Mouse (Mus musculus) heart, embryonic 11.5 days (tissue): ENCODE measurements around the gene Trim72. TPM values are rescaled to one million over a fixed set of nuclear protein-coding genes. Genes with fewer than 3 reads are reported as not detected.

Source experiments
- ATAC-seq: fragments of 200-750 bp; cut with Nextera tagmentation; replicated peaks from 2 replicates; pipeline ENCODE4 v1.8.0; 2017; ENCODE audit warnings: moderate library complexity; ENCODE audit not compliant: insufficient number of reproducible peaks, low FRiP score, low TSS enrichment
- H3K27ac ChIP-seq: fragments of 300-500 bp; sonication (generic); 2 replicates; pipeline ENCODE4 v1.5.1; 2014; ENCODE audit warnings: mild to moderate bottlenecking, low read depth, low read length
- H3K27me3 ChIP-seq: fragments of 300-500 bp; sonication (generic); 2 replicates; pipeline ENCODE4 v1.6.1; 2014; ENCODE audit warnings: mild to moderate bottlenecking, low read length, mixed read lengths; ENCODE audit not compliant: control insufficient read depth, insufficient read depth
- H3K36me3 ChIP-seq: fragments of 300-500 bp; sonication (generic); 2 replicates; pipeline ENCODE4 v1.6.1; 2014; ENCODE audit warnings: mild to moderate bottlenecking, low read length, moderate library complexity, mixed read lengths; ENCODE audit not compliant: control insufficient read depth, insufficient read depth
- H3K4me1 ChIP-seq: fragments of 300-500 bp; sonication (generic); 2 replicates; pipeline ENCODE4 v1.6.1; 2014; ENCODE audit warnings: low read length; ENCODE audit not compliant: control insufficient read depth, insufficient read depth
- H3K4me2 ChIP-seq: fragments of 300-500 bp; sonication (generic); 2 replicates; pipeline ENCODE4 v1.6.1; 2014; ENCODE audit warnings: mild to moderate bottlenecking, moderate library complexity
- H3K4me3 ChIP-seq: fragments of 300-500 bp; sonication (generic); 2 replicates; pipeline ENCODE4 v1.5.1; 2014; ENCODE audit warnings: low read depth, low read length
- H3K9ac ChIP-seq: fragments of 300-500 bp; sonication (generic); 2 replicates; pipeline ENCODE4 v1.6.1; 2014; ENCODE audit warnings: mild to moderate bottlenecking, low read depth, low read length, moderate library complexity
- H3K9me3 ChIP-seq: fragments of 300-500 bp; sonication (generic); replicated peaks from 2 replicates; pipeline ENCODE4 v1.6.1; 2016; ENCODE audit warnings: low read length; ENCODE audit not compliant: control insufficient read depth
- WGBS: fragments of 180-500 bp; shearing (Covaris S2); extraction: QIAGEN DNeasy Blood & Tissue Kit; methylation state at CpG from one replicate; pipeline ENCODE4 v1.1.7; 2014; ENCODE audit not compliant: insufficient replicate concordance; 5-methylcytosine and 5-hydroxymethylcytosine counted together
- polyA plus RNA-seq: library from polyadenylated mRNA; unstranded; fragments of >200 nt; fragmentation: Nextera tagmentation; extraction: Ambion mirVana; gene quantifications from 2 replicates; pipeline ENCODE4 v1.2.1, GENCODE M21; 2014

Trim72 gene
- polyA plus RNA-seq, 1 experiment from 2014 or later, result 0.69 TPM

DNA sequence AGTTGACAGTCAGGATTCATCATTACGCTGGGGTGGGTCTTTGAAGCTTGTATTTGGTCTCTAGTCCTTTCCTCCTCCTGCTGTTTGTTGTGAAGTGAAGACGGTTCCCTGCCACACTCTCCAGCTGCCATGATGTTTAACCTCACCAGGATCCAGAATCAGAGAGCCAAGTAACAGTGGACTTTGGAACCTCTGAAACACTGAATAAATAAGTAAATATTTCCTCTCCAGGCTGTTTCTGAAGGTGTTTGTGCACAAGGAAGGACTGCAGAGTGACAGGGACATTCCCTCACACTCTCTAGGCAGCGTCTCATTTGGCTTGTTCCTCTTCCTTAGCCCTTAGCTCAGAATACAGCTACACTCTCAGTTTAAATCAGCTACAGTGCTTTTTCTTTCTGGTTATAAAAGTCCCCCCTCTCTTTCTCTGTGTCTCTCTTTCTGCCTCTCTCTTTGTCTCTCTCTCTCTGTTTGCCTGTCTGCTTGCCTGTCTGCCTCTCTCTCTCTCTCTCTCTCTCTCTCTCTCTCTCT lies 53.2 kb downstream of the Trim72 start:
- Histone ChIP-seq H3K27me3 (no peaks in the 10 kb centered on the region), H3K9ac (no peak overlapping the region), H3K4me2 (no peak overlapping the region), H3K9me3 (no peaks in the 10 kb centered on the region), H3K27ac (no peak overlapping the region), H3K36me3 (no peaks in the 10 kb centered on the region), H3K4me1 (no peaks in the 10 kb centered on the region), H3K4me3 (no peak overlapping the region)
- WGBS, result 58% methylated on average over 3 of the region's 3 CpGs
- ATAC-seq, result no peak

DNA sequence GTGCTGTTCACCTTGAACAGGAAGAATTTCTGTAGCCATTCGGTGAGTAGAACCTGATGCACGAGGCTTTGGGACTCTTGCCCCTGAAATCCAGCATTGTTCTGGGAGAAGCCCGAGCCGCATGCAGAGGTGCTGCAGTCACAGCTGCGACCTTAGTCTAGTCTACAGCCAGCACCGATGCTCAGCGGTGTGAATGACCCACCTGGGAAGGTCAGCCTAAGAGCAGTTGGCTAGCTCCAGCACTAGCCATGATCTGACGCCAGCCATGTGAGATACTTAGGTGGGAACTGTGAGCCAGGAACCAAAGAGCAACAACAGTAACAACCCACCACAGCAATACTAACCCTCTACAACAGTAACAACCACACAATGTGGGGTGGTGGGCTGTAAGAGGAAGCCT lies 54.1 kb downstream of the Trim72 start:
- 64% methylated on average over 8 of the region's 8 CpGs for WGBS

DNA sequence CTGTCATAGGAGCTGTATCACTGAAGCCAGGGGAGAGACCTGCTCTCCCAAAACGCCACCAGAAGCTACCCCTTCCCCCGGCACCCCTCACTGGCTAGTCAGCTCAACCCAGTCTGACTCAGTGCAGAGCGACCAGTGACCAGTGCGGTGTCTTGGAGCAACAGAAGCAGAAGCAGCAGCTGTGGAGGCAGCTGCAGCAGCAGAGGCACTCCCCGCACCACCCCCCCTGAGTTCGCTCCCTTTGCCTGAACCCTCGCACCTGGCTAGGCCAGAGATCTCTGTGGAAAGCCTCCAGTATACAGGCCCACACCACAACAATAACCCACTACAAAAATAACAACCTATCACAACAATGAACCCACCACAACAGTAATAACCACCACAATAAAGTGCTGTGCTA lies 54.8 kb downstream of the Trim72 start:
- H3K27ac ChIP-seq, result no peak overlapping the region
- no peaks in the 10 kb centered on the region for H3K27me3 ChIP-seq
- no peaks in the 10 kb centered on the region for H3K4me1 ChIP-seq
- H3K4me3 ChIP-seq, result no peak overlapping the region
- 59% methylated on average over 7 of the region's 7 CpGs for WGBS
- no peak overlapping the region for H3K9ac ChIP-seq
- no peaks in the 10 kb centered on the region for H3K36me3 ChIP-seq
- H3K9me3 ChIP-seq, result no peaks in the 10 kb centered on the region
- H3K4me2 ChIP-seq, result no peak overlapping the region
- ATAC-seq, result no peak

More for the DNA sequence above, 54.1 kb downstream of the Trim72 start:
- ATAC-seq, result no peak
- Histone ChIP-seq H3K9me3 (no peaks in the 10 kb centered on the region), H3K27me3 (no peaks in the 10 kb centered on the region), H3K4me2 (no peak overlapping the region), H3K27ac (no peak overlapping the region), H3K9ac (no peak overlapping the region), H3K4me3 (no peak overlapping the region), H3K36me3 (no peaks in the 10 kb centered on the region), H3K4me1 (no peaks in the 10 kb centered on the region)

DNA sequence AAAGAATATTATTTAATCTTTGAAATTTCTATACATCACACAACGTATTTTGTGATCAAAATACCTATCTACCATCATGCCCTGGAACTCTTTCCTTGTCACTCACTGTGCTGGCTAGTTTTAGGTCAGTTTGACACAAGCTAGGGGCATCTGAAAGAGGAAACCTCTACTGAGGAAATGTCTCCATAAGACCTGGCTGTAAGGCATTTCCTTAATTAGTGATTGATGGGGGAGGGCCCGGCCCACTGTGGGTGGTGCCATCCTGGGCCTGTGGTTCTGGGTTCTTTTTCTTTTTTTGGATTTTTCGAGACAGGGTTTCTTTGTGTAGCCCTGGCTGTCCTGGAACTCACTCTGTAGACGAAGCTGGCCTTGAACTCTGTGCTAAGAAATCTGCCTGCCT lies 55.3 kb downstream of the Trim72 start:
- Histone ChIP-seq H3K4me3 (no peak overlapping the region), H3K9ac (no peak overlapping the region), H3K27me3 (no peaks in the 10 kb centered on the region), H3K36me3 (no peaks in the 10 kb centered on the region), H3K27ac (no peak overlapping the region), H3K4me1 (no peaks in the 10 kb centered on the region), H3K9me3 (no peaks in the 10 kb centered on the region), H3K4me2 (no peak overlapping the region)
- 67% methylated on average over 4 of the region's 4 CpGs for WGBS
- ATAC-seq, result no peak

Other genes starting within 250 kb of the Trim72 start
- 13.3 and 14.5 TPM in 2 replicates for gene Orai3, start 234.1 kb upstream of the Trim72 start, polyA plus RNA-seq
- 16.9 and 20.8 TPM in 2 replicates for gene Setd1a, start 227.3 kb upstream of the Trim72 start, polyA plus RNA-seq
- 0.46 TPM in 1 of 2 replicates, not detected in the other for gene Gm49388, start 218.3 kb upstream of the Trim72 start, polyA plus RNA-seq
- gene Hsd3b7, start 203.3 kb upstream of the Trim72 start, polyA plus RNA-seq, result 18.1 and 23.5 TPM in 2 replicates
- 20.5 and 22.8 TPM in 2 replicates for gene Stx4a, start 179.7 kb upstream of the Trim72 start, polyA plus RNA-seq
- 1.4 and 1.8 TPM in 2 replicates for gene Stx1b, start 179.4 kb upstream of the Trim72 start, polyA plus RNA-seq
- gene Zfp646, start 127.7 kb upstream of the Trim72 start, polyA plus RNA-seq, result 10.1 and 12.0 TPM in 2 replicates
- 10.1 and 11.5 TPM in 2 replicates for gene Zfp668, start 127.1 kb upstream of the Trim72 start, polyA plus RNA-seq
- 0.90 and 2.0 TPM in 2 replicates for gene Prss53, start 113.0 kb upstream of the Trim72 start, polyA plus RNA-seq
- gene Gm21974, start 108.5 kb upstream of the Trim72 start, polyA plus RNA-seq, result not detected in 2 replicates
- gene Vkorc1, start 108.3 kb upstream of the Trim72 start, polyA plus RNA-seq, result 98.7 and 101 TPM in 2 replicates
- 166 and 174 TPM in 2 replicates for gene Bckdk, start 99.9 kb upstream of the Trim72 start, polyA plus RNA-seq
- 30.7 and 32.6 TPM in 2 replicates for gene Kat8, start 91.4 kb upstream of the Trim72 start, polyA plus RNA-seq
- 0.94 and 0.96 TPM in 2 replicates for gene Prss8, start 73.8 kb upstream of the Trim72 start, polyA plus RNA-seq
- 10.3 and 10.6 TPM in 2 replicates for gene Prss36, start 57.2 kb upstream of the Trim72 start, polyA plus RNA-seq
- 33.2 and 40.3 TPM in 2 replicates for gene Fus, start 36.5 kb upstream of the Trim72 start, polyA plus RNA-seq
- gene Pycard, start 10.1 kb upstream of the Trim72 start, polyA plus RNA-seq, result 35.6 and 37.8 TPM in 2 replicates
- 0.29 and 0.34 TPM in 2 replicates for gene Itgam, start 58.7 kb downstream of the Trim72 start, polyA plus RNA-seq
- gene Gm49368, start 58.7 kb downstream of the Trim72 start, polyA plus RNA-seq, result not detected in 2 replicates
- gene Itgax, start 125.6 kb downstream of the Trim72 start, polyA plus RNA-seq, result 0.06 and 0.11 TPM in 2 replicates
- not detected in 2 replicates for gene Itgad, start 150.4 kb downstream of the Trim72 start, polyA plus RNA-seq
- gene Cox6a2, start 202.4 kb downstream of the Trim72 start, polyA plus RNA-seq, result 543 and 571 TPM in 2 replicates
- 7.7 and 8.7 TPM in 2 replicates for gene Armc5, start 233.4 kb downstream of the Trim72 start, polyA plus RNA-seq
- gene 9130023H24Rik, start 234.1 kb downstream of the Trim72 start, polyA plus RNA-seq, result 6.6 and 7.9 TPM in 2 replicates
- gene Tgfb1i1, start 242.9 kb downstream of the Trim72 start, polyA plus RNA-seq, result 168 and 172 TPM in 2 replicates